Mouse (Mus musculus): ENCODE measurements at regions not wholly inside any gene's neighbourhood (a gene's known extent, or its start where the extent isn't known, plus 50 kb on each side); places are given as distances from the start of the nearest gene placed in this dataset.

GRCm38 (mm10) chr9:52849931-52850330 lies 170.4 kb upstream of the AI593442 start:
- no peak for DNase-seq (ENCODE audit: low read depth, low spot score)

DNA sequence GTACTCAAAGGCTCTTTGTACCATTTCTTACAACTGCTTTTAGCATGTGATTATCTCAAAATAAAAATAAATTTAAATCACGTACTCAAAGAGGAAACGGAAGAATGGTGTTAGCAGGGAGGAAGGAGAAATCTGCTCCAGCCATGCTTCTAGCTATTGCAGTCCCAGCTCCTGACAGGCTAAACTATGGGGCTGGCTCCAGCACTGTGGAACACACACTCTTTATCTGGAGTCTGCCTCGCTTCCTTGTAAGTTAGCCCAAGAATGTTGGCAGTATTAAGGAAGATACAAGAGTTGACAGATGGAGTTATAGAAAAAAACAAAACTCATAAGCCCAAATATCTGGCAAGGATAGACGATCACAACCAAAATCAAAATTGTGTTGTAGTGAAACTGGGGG lies 161.5 kb upstream of the AI593442 start:
- DNase-seq (ENCODE audit: low read depth, low spot score): no peak

GRCm38 (mm10) chr9:52839996-52840395 lies 160.4 kb upstream of the AI593442 start:
- DNase-seq (ENCODE audit: low read depth, low spot score): no peak

DNA sequence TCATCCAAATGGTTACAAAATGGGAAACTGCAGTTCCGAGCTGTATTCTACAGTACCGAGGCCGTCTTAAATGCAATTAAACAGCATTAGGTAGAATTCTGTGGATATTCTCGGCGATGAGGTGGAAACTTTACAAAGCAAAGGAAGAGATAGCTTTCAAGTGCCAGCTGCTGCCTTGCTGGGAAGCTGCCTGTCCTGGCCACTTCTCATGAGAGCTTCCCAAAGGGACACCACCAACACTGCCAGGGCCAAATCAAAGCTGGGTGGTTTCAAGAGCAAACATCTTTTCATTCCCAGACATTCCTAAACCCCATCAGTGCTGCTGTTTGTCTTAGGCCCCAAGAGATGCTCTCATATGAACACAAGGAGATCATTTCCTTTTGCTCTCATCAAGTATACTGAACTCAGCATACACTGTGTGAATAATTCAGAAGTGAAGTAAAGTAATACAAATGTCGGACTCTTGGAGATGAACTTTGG lies 156.6 kb upstream of the AI593442 start:
- no peak for DNase-seq (ENCODE audit: low read depth, low spot score)

- no peak for DNase-seq (ENCODE audit: low read depth, low spot score)
These were observed 156.0 kb upstream of the AI593442 start for GRCm38 (mm10) chr9:52835481-52836150.

DNA sequence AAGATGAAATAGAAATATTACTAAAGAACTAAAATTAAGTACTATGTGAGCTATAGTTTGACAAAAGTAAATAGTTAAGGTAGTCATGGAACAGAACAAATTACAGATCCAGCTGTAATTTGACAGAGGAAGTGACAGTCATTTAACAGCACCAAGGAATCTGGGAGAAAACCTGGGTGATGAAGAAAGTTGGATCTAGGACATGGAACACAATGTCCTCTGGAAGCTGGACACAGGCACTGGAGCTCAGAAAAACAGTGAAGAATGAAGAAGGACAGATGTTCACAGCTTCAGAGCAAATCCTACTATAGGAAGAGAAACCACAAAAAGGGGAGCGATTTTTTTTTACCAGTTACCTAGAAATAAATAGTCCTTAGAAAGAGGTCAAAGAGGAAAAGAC lies 147.2 kb upstream of the AI593442 start:
- no peak for DNase-seq (ENCODE audit: low read depth, low spot score)

DNA sequence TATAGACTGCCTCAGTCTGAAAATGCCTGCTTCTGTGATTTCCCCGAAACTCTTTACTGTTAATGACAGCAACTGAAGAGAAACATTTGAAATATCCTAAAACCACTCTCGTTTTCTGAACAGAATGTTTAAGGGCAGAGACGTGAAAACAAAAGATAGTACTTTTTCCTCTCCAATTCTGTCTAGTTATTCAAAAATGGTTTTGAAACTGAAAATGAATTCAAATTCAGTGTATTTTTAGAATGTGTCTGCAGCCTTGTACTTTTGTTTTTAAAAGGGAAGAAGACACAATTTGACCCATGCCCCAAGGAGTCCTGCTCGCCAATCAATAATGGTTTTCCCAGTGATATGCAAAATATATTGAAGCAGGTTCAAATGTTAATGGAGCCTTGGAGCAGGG lies 136.7 kb upstream of the AI593442 start:
- no peak for DNase-seq (ENCODE audit: low read depth, low spot score)

GRCm38 (mm10) chr9:52802969-52803368 lies 123.4 kb upstream of the AI593442 start:
- peak; percentile 1 for DNase-seq (ENCODE audit: low read depth, low spot score)

DNA sequence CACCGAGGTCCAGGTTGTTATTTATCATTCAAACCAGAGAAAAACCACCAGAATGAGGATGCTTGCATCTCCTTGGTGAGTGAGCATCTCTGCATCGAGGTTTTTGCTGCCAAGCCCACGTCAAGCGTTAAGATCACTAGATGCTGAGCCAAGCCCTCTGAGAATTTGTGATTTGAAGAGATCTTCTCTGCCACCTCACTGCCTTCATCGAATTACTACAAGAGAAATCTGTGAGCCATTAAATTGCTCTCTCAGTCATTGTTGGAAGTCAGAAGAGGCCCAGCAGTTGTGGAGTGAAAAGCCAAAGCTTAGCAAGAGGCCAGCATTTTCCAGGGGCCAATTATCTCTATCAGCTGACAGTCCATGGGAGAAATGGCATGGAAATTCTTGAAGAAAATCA lies 122.2 kb upstream of the AI593442 start:
- DNase-seq (ENCODE audit: low read depth, low spot score): no peak

- no peak for DNase-seq (ENCODE audit: low read depth, low spot score)
These were observed 120.9 kb upstream of the AI593442 start for GRCm38 (mm10) chr9:52800476-52800875.

GRCm38 (mm10) chr9:52792596-52792995 lies 113.0 kb upstream of the AI593442 start:
- DNase-seq (ENCODE audit: low read depth, low spot score): no peak

- no peak for DNase-seq (ENCODE audit: low read depth, low spot score)
These were observed 102.9 kb upstream of the AI593442 start for GRCm38 (mm10) chr9:52782520-52782919.

- DNase-seq (ENCODE audit: low read depth, low spot score): no peak
These were observed 97.0 kb upstream of the AI593442 start for GRCm38 (mm10) chr9:52776542-52776941.

DNA sequence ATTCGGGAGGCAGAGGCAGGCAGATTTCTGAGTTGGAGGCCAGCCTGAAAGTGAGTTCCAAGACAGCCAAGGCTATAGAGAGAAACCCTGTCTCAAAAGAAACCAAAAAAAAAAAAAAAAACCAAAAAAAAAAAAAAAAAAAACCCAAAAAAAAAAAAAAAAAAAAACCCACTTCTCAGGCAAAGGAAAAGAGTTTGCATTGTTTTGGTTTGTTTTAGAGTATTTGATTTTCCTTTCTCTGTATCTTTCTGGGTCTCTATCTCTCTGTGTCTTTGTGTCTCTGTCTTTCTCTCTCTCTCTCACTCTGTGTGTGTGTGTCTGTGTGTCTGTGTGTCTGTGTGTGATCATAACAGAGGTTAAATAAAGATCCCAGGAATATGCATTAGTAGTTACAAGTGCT lies 95.7 kb upstream of the AI593442 start:
- DNase-seq (ENCODE audit: low read depth, low spot score): no peak

DNA sequence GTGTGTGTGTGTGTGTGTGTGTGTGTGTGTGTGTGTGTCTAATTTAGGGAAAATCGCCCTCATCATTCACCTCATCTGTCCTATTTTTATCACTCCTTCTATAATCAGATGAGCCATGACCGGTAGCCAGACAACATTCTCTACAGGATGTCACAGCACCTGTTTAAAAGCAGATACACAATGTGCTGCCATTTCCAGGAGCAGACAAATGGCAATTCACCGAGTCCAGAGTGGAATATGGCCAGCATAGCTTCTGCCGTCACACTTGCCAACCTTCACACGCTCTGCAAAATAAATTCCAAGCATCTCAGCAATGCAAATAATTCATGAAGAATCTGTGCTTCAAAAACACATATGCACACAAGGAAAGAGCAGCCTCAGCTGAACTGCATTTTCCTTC lies 88.5 kb upstream of the AI593442 start:
- no peak for DNase-seq (ENCODE audit: low read depth, low spot score)

DNA sequence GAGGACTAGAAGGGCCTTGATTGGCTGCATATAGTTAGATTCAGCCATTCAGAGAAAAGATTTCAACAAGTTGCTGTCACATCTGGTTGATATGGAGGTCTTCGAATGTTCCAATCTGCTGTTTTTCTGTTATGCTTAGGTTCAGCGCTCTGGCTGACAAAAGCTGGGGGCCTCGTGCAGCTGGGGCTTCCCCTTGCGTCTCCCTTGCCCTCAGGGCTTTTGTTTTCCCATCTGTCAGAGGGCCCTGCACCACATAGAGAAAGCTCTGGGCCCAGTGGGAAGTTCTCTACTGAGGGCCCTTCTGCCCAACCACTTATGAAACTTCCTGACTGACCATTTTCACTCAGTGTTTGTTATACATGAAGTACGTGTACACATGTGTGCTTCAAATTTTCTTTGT lies 86.2 kb upstream of the AI593442 start:
- DNase-seq (ENCODE audit: low read depth, low spot score): no peak

DNA sequence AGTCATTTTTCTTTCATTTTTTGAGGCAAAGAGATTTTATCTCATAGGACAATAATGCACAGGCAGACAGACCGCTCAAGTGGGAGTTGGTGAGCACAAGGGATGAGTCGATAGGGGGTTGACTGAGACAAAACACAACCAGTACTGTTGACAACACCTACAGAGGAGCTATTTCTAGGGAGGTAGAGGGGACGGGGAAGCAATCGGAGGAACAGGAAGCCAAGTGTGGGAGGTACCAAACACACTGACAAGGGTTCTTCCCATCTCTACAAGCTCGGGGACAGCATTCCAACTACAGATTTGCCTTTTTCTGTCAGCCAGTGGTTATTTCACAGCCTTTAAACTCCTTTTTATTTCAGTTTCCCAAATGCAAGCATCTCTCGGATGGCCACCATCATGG lies 83.3 kb upstream of the AI593442 start:
- DNase-seq (ENCODE audit: low read depth, low spot score): no peak

DNA sequence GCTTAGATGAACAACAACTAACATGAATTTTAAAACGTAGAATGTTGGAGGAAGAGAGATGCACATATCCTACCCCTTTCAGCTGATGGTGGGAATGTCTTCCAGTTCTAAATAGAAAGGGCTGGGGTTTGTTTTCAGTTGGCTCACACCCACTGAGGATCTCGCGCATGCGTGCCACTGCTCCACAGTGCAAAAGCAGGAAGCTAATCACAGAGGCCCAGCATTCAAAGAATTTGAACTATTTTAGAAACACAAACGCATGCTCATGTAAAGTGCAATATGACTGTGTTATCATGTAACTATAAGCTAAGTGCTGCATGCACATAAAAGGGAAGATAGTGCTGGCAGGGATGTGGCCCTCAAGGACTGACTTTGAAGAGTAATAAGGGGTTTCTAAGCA lies 81.7 kb upstream of the AI593442 start:
- DNase-seq (ENCODE audit: low read depth, low spot score): no peak

GRCm38 (mm10) chr9:52748366-52748765 lies 68.8 kb upstream of the AI593442 start:
- DNase-seq (ENCODE audit: low read depth, low spot score): no peak

DNA sequence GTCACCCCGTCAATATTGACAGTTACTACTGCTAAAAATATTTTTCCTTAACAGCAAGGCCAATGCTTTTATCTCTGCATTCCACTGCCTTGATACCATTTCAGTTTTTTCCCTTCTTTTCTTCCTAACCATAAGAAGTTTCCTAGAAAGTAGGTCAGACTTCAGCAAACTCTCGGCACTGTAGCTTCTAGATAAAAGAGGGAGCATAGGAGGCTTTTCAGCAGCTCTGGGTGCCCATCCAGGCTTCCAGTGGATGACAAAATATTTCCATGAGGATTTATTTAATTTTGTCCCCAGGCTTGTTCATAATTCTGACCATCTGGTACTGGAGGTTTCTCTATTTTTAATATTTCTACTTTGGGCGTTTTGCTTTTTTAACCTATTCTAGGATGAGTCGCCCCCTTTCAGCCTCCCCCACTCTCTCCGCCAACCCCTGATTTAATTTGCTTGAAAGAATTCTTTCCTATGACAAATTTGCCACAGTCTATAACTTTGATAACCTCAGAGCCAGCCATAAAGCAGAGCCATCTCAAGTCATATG lies 59.0 kb upstream of the AI593442 start:
- DNase-seq (ENCODE audit: low read depth, low spot score): no peak
